Mouse (Mus musculus): Measurements from ENCODE around the gene Pdia3. TPM values are rescaled to one million over a fixed set of nuclear protein-coding genes. Genes with fewer than 3 reads are reported as not detected.
A peak's percentile ranks its signal among the peaks of the same experiment; 100 is the strongest.
"Not testable (repeated sequence)": the region's sequence is repeated elsewhere in the genome, so short reads cannot be mapped to it uniquely, and the experiment has no call there.

Pdia3 gene
- polyA plus RNA-seq (2016; fragmentation: Nextera tagmentation; extraction: Ambion mirVana) = 547 and 563 TPM in 2 replicates

DNA sequence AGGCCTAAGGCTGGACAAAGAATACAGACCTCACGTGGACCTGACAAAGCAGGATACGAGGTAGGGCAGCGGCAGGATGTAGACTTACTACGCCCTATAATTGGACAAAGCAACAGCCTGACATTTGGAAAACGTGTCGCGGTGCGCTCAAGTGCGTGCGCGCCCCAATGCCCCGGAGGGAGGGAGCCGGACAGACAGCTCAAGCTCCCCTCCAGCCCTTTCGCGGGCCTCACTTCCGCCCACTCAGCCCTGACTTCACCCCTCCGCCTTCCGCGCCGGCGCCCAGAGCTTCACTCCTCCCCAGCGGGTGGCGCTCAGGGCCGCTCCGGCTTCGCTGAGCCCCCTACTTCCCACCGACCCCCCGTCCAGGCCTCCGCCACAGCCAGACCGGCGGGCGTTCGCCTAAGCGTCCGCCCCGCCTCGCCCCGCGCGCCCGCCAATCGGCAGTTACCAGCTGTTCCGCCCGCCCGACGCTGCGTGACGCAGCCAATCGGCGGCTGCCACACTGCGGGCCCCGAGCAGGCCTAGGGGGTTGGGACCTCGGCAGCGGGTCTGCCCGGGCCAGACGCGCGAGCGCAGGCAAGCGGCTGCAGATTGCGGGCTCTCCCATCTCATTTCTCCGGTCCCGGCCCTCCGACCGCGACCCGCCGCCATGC, at the start of gene Pdia3, which contains the start of gene Catsper2:
TSS of gene Pdia3 (plus strand) at position 389 of the 656 bp plus-strand sequence.
TSS of gene Catsper2 (minus strand) at position 406 of the 656 bp plus-strand sequence.
- peak within 1 kb of the TSS; percentile 96 for H3K9ac ChIP-seq
- H3K4me3 ChIP-seq = peak within 1 kb of the TSS; percentile 92
- H3K9me3 ChIP-seq (replicated peaks) = no peaks in the 10 kb centered on the region
- H3K4me1 ChIP-seq = peaks cover 24% of the 10 kb centered on the region
- H3K27me3 ChIP-seq = no peaks in the 10 kb centered on the region
- H3K36me3 ChIP-seq = peaks cover 8% of the 10 kb centered on the region
- peak; percentile 99 for ATAC-seq (ENCODE audit: low FRiP score)
- peak within 1 kb of the TSS; percentile 98 for H3K27ac ChIP-seq
- peak within 1 kb of the TSS; percentile 70 for H3K4me2 ChIP-seq (replicated peaks)
- under 1% methylated on average over 66 of the region's 68 CpGs for WGBS

GRCm38 (mm10) chr2:121368831-121369230, 44.7 kb upstream of the Pdia3 start:
- no peak overlapping the region for H3K27ac ChIP-seq
- H3K36me3 ChIP-seq = no peaks in the 10 kb centered on the region
- H3K9me3 ChIP-seq (replicated peaks) = 0 out of 2 replicates have a peak, but pooled peaks cover 2% of the 10 kb centered on the region
- H3K9ac ChIP-seq = no peak overlapping the region
- H3K4me3 ChIP-seq = no peak overlapping the region
- no peaks in the 10 kb centered on the region for H3K4me1 ChIP-seq
- no peaks in the 10 kb centered on the region for H3K27me3 ChIP-seq
- H3K4me2 ChIP-seq (replicated peaks) = no peak overlapping the region
- WGBS = 91% methylated on average over 2 of the region's 2 CpGs
- no peak for ATAC-seq (ENCODE audit: low FRiP score)

GRCm38 (mm10) chr2:121370921-121371320, 42.7 kb upstream of the Pdia3 start:
- Histone ChIP-seq H3K36me3 (no peaks in the 10 kb centered on the region), H3K9ac (no peak overlapping the region), H3K4me1 (no peaks in the 10 kb centered on the region), H3K4me2 (replicated peaks) (no peak overlapping the region), H3K27me3 (no peaks in the 10 kb centered on the region), H3K27ac (no peak overlapping the region), H3K4me3 (no peak overlapping the region), H3K9me3 (replicated peaks) (0 out of 2 replicates have a peak, but pooled peaks cover 2% of the 10 kb centered on the region)
- no peak for ATAC-seq (ENCODE audit: low FRiP score)
- 86% methylated on average over 5 of the region's 5 CpGs for WGBS

DNA sequence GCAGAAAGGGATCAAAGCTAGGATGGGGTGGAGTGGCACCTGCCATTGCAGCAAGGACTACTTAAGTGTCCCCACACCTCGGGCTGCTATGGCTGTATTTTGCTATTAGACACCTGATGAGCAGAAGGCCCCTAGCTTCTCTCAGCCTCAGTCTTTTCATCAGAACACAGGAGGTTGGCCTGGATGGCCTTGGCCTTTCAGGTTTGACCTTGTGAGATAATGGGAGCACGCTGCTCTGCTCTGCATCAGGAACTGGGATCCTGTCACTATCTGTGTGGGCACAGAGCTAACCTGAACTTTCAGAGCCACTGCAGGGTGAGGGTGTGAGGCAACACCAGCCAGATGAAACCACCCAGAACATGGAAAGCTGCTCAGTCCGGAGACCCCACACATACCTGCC, 41.3 kb upstream of the Pdia3 start:
- Histone ChIP-seq H3K27me3 (no peaks in the 10 kb centered on the region), H3K4me3 (no peak overlapping the region), H3K9me3 (replicated peaks) (0 out of 2 replicates have a peak, but pooled peaks cover 2% of the 10 kb centered on the region), H3K27ac (no peak overlapping the region), H3K36me3 (no peaks in the 10 kb centered on the region), H3K4me2 (replicated peaks) (no peak overlapping the region), H3K4me1 (no peaks in the 10 kb centered on the region), H3K9ac (no peak overlapping the region)
- WGBS = 83% methylated on average over 3 of the region's 3 CpGs
- ATAC-seq (ENCODE audit: low FRiP score) = no peak

DNA sequence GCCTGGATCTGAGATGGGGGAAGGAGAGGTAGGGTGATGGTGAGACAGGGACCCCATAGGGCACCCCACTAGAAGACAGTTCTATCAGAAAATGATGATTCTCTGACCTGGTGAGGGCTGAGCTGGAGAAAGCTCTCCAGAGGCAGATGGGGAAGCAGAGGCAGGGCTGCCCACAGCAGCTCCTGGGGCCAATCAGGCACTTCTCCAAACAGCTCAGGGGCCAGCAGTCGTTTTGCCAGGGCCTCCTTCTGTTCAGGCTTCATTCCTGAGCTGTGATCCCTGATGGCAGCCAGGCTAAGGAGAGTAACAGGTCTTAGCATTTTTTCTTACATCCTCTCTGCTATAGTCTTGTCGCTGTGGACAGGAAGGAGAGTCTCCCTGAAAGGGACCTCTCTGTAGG, 38.8 kb upstream of the Pdia3 start:
- Histone ChIP-seq H3K4me3 (no peak overlapping the region), H3K4me1 (no peaks in the 10 kb centered on the region), H3K27ac (no peak overlapping the region), H3K4me2 (replicated peaks) (no peak overlapping the region), H3K27me3 (no peaks in the 10 kb centered on the region), H3K36me3 (no peaks in the 10 kb centered on the region), H3K9me3 (replicated peaks) (no peaks in the 10 kb centered on the region), H3K9ac (no peak overlapping the region)
- no peak for ATAC-seq (ENCODE audit: low FRiP score)
- WGBS = 52% methylated on average over 2 of the region's 2 CpGs

DNA sequence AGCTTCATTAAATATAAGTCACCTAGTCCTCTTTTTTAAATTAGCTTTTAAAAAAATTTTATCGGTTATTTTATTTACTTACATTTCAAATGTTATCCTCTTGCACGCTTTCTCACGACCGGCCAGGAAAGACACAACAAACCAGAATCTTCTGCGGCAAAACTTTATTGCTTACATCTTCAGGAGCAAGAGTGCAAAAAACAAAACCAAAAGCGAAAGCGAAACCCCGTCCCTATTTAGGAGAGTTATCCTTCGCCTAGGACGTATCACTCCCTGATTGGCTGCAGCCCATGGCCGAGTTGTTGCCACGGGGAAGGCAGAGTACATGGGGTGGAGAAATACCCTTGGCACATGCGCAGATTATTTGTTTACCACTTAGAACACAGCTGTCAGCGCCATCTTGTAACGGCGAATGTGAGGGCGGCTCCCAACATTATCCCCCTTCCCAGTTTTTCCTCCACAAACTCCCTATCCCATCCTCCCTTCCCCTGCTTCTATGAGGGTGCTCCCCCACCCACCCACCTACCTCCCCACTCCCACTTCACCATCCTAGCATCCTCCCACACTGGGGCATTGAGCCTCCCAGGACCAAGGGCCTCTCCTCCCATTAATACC, 26.5 kb upstream of the Pdia3 start, which contains the start of gene Strc:
TSS of gene Strc (minus strand) at position 208 of the 615 bp plus-strand sequence.
- not testable (repeated sequence) for H3K27ac ChIP-seq; H3K36me3 ChIP-seq; H3K4me3 ChIP-seq; H3K27me3 ChIP-seq; ATAC-seq (ENCODE audit: low FRiP score); H3K9ac ChIP-seq; H3K4me1 ChIP-seq; H3K4me2 ChIP-seq (replicated peaks); H3K9me3 ChIP-seq (replicated peaks)
- WGBS = 95% methylated on average over 17 of the region's 17 CpGs

DNA sequence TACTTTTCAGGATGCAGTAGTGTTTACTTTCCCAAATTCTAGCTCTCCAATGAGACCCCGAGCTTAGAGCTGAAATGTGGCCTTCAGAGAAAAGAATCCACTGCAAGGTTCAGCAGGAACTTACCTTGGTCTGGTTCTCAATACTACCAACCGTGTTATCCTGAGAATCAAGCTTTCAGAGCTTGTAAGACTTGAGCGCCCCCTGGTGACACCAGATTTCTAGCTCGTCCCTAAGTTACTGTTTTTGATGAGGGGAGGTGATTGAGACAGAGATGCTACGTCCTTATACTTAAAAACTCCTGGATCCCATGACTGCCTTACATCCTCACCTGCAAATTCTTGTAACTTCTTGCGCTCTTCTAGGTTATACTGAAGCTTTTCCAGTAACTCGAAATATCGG, 17.0 kb upstream of the Pdia3 start:
- H3K4me2 ChIP-seq (replicated peaks) = no peak overlapping the region
- no peaks in the 10 kb centered on the region for H3K4me1 ChIP-seq
- no peak overlapping the region for H3K4me3 ChIP-seq
- no peak for ATAC-seq (ENCODE audit: low FRiP score)
- no peak overlapping the region for H3K9ac ChIP-seq
- H3K36me3 ChIP-seq = no peaks in the 10 kb centered on the region
- H3K27ac ChIP-seq = no peak overlapping the region
- no peaks in the 10 kb centered on the region for H3K9me3 ChIP-seq (replicated peaks)
- H3K27me3 ChIP-seq = no peaks in the 10 kb centered on the region
- 16% methylated on average over 8 of the region's 8 CpGs for WGBS

GRCm38 (mm10) chr2:121403296-121403695, 10.3 kb upstream of the Pdia3 start:
- Histone ChIP-seq H3K9ac (no peak overlapping the region), H3K27ac (no peak overlapping the region), H3K36me3 (no peaks in the 10 kb centered on the region), H3K27me3 (no peaks in the 10 kb centered on the region), H3K9me3 (replicated peaks) (no peaks in the 10 kb centered on the region), H3K4me1 (no peaks in the 10 kb centered on the region), H3K4me3 (no peak overlapping the region), H3K4me2 (replicated peaks) (no peak overlapping the region)
- ATAC-seq (ENCODE audit: low FRiP score) = no peak

- Histone ChIP-seq H3K27me3 (no peaks in the 10 kb centered on the region), H3K4me1 (0 out of 2 replicates have a peak, but pooled peaks cover 2% of the 10 kb centered on the region), H3K9me3 (replicated peaks) (no peaks in the 10 kb centered on the region), H3K27ac (no peak overlapping the region), H3K9ac (no peak overlapping the region), H3K4me3 (no peak overlapping the region), H3K4me2 (replicated peaks) (no peak overlapping the region), H3K36me3 (no peaks in the 10 kb centered on the region)
- no peak for ATAC-seq (ENCODE audit: low FRiP score)
- 33% methylated on average over 4 of the region's 4 CpGs for WGBS
Measured at GRCm38 (mm10) chr2:121408160-121408559, 5.4 kb upstream of the Pdia3 start.

DNA sequence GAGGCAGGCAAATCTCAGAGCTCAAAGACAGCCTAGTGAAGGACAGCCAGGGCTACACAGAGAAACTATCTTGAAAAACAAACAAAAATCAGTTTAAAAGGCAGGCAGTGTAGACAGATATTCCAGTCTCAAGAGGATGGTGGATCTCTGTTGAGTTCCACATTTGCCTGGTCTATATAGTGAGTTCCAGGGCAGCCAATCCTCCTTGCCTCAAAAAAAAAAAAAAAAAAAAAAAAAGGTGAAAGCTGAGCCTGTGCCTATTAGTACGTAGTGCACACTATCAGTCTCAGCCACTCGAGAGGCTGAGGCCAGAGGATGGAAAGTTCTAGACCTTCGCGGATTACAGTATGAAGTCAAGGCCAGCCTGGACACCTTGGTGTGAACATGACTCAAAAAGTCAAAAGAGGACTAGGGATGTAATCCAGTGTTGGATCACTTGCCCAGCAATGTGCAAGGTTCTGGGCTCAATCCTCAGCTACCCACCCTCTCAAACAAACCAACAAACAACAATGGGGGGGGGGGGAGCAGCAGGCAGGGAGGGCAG, 660 bp upstream of the Pdia3 start:
- Histone ChIP-seq H3K36me3 (peaks cover 5% of the 10 kb centered on the region), H3K4me1 (peaks cover 24% of the 10 kb centered on the region), H3K27ac (peak overlapping the region; percentile 98), H3K4me2 (replicated peaks) (peak overlapping the region; percentile 70), H3K9me3 (replicated peaks) (no peaks in the 10 kb centered on the region), H3K27me3 (no peaks in the 10 kb centered on the region), H3K4me3 (peak overlapping the region; percentile 92), H3K9ac (peak overlapping the region; percentile 96)
- ATAC-seq (ENCODE audit: low FRiP score) = no peak
- 13% methylated on average over 4 of the region's 4 CpGs for WGBS

DNA sequence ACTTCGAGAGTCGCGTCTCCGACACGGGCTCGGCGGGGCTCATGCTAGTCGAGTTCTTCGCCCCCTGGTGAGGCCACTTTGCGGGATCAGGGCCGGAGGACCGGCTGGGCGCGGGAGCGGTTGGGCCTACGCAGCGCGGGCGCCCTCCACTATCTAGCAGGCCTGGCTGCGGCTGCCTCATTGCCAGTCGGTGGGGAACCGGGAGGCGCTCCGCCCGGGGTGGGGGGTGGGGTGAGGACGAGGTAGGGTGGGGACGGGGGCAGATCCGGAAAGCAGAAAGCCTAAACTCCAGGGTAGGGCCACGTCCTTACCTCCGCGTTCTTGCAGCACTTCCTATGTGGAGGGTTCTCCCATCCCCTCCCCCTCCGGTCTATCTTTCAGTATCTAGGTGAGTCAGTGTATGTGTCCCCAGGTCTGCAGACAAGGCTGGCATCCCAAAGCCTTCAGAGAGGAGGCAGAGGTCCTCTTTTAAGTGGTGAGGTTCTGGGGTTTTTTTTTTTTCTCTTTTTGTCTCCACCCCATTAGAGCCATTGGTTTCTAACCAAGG, 637 bp downstream of the Pdia3 start:
- Histone ChIP-seq H3K4me3 (peak overlapping the region; percentile 92), H3K9ac (peak overlapping the region; percentile 96)
- peak; percentile 56 for ATAC-seq (ENCODE audit: low FRiP score)

DNA sequence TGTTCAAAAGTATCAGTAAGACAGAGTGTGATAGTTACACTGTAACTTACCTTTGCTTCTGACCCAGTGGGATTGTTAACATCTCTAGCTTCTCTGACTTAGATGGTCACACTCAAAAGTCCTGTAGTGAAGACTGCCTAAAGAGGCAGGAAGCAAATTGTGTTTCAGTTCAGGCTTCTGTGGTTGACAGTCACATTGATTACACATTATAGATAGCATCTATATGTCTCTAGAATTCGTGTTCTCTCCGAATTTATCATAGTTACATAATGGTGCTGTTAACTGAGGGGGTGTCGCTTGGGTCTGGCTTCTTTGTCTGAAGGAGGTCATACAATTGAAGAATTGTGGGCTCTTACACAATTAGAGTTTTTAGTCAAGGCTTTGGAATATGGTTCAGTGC, 1.5 kb downstream of the Pdia3 start:
- WGBS = 59% methylated on average over 3 of the region's 3 CpGs
- Histone ChIP-seq H3K4me2 (replicated peaks) (peak overlapping the region; percentile 70), H3K4me1 (peaks cover 29% of the 10 kb centered on the region), H3K9me3 (replicated peaks) (no peaks in the 10 kb centered on the region), H3K36me3 (peaks cover 15% of the 10 kb centered on the region), H3K9ac (peak overlapping the region; percentile 96), H3K4me3 (peak overlapping the region; percentile 92), H3K27me3 (no peaks in the 10 kb centered on the region), H3K27ac (no peak overlapping the region)
- no peak for ATAC-seq (ENCODE audit: low FRiP score)

More for the DNA sequence above, 637 bp downstream of the Pdia3 start:
- Histone ChIP-seq H3K27me3 (no peaks in the 10 kb centered on the region), H3K36me3 (peaks cover 15% of the 10 kb centered on the region), H3K27ac (peak overlapping the region; percentile 98), H3K4me2 (replicated peaks) (peak overlapping the region; percentile 70), H3K9me3 (replicated peaks) (no peaks in the 10 kb centered on the region), H3K4me1 (peaks cover 29% of the 10 kb centered on the region)
- under 1% methylated on average over 32 of the region's 32 CpGs for WGBS

Measured in hindbrain, embryonic 12.5 days (tissue).